In genomic region chr16:7039404-7040367, GRCm38 (mm10) we compare ENCODE assay signal across 8 mouse cellular contexts.
DNase-seq lines count a peak whose midpoint lies in the region; ATAC-seq and TF ChIP-seq lines count a peak whose summit lies in the region.
"Had no signal": no experiment of that assay in that cellular context is flagged by ENCODE, and none has a peak within 500 bp of the region (broad histone marks: within the 10 kb centered on the region; RNA-seq: fewer than 3 reads in every experiment).

No protein-coding gene starts in this region.

- no peaks in the 10 kb centered on the region for H3K9me3 ChIP-seq in lung, postnatal 0 days (ENCODE audit: low read length)
- no peaks in the 10 kb centered on the region for H3K9me3 ChIP-seq in embryonic facial prominence, embryonic 15.5 days (replicated peaks)
- no peaks in the 10 kb centered on the region for H3K9me3 ChIP-seq in hindbrain, embryonic 16.5 days (ENCODE audit: control insufficient read depth, low read length)

- no peak for TF ChIP-seq POLR2A in olfactory bulb, adult 2 months (IDR thresholded peaks at IDR 0.05; ENCODE audit: insufficient read depth, low read depth, low read length)

- no peak overlapping the region for H3K27ac ChIP-seq in lung, postnatal 0 days (ENCODE audit: low read length)
- H3K27ac ChIP-seq in embryonic facial prominence, embryonic 15.5 days (replicated peaks): no peak overlapping the region
- H3K27ac ChIP-seq in hindbrain, embryonic 16.5 days (ENCODE audit: low read depth, low read length): peak overlapping the region; percentile 77
- no peak overlapping the region for H3K27ac ChIP-seq in olfactory bulb, adult 2 months (ENCODE audit: insufficient read depth, low read depth, low read length)
- H3K27ac ChIP-seq: macrophage had no signal

- no peak overlapping the region for H3K4me3 ChIP-seq in lung, postnatal 0 days (ENCODE audit: low read depth, low read length)
- H3K4me3 ChIP-seq in embryonic facial prominence, embryonic 15.5 days (replicated peaks): peak overlapping the region; percentile 24
- peak overlapping the region; percentile 50 for H3K4me3 ChIP-seq in hindbrain, embryonic 16.5 days (ENCODE audit: low read length)
- H3K4me3 ChIP-seq in olfactory bulb, adult 2 months (ENCODE audit: insufficient read depth, low read depth, low read length): peak overlapping the region; percentile 53

- no peak for TF ChIP-seq CTCF in lung, postnatal 0 days (IDR thresholded peaks at IDR 0.05)
- no peak for TF ChIP-seq CTCF in olfactory bulb, adult 2 months (IDR thresholded peaks at IDR 0.05; ENCODE audit: insufficient read depth, low read depth, low read length)

- 3% methylated on average over 29 of the region's 30 CpGs for WGBS in lung, postnatal 0 days
- WGBS in embryonic facial prominence, embryonic 15.5 days: 2% methylated on average over 29 of the region's 30 CpGs
- WGBS in hindbrain, embryonic 16.5 days: under 1% methylated on average over 29 of the region's 30 CpGs
- WGBS in olfactory bulb, adult 2 months: 5% methylated on average over 29 of the region's 30 CpGs

- H3K4me1 ChIP-seq in lung, postnatal 0 days (ENCODE audit: insufficient read depth, low read depth, low read length): no peaks in the 10 kb centered on the region
- peaks cover 8% of the 10 kb centered on the region for H3K4me1 ChIP-seq in embryonic facial prominence, embryonic 15.5 days
- H3K4me1 ChIP-seq in hindbrain, embryonic 16.5 days (ENCODE audit: control insufficient read depth, insufficient read depth, low read depth, low read length): peaks cover 3% of the 10 kb centered on the region; the same call in 1 of the 2 replicates
- peaks cover 16% of the 10 kb centered on the region for H3K4me1 ChIP-seq in olfactory bulb, adult 2 months (ENCODE audit: control insufficient read depth, insufficient read depth, low read length)

- peak overlapping the region; percentile 11; the same call in 1 of the 2 replicates for H3K4me2 ChIP-seq in lung, postnatal 0 days (replicated peaks; ENCODE audit: low read depth, low read length)
- H3K4me2 ChIP-seq in embryonic facial prominence, embryonic 15.5 days (replicated peaks): peak overlapping the region; percentile 44
- H3K4me2 ChIP-seq in hindbrain, embryonic 16.5 days (ENCODE audit: low read length): peak overlapping the region; percentile 57

- DNase-seq in lung, postnatal 0 days (ENCODE audit: low spot score): no peak
- DNase-seq in lung, postnatal 10 days: no peak
- DNase-seq in frontal cortex, postnatal 14 days (ENCODE audit: low spot score in 2 of 2): no peak

- no peak overlapping the region for H3K9ac ChIP-seq in lung, postnatal 0 days (replicated peaks; ENCODE audit: low read depth)
- H3K9ac ChIP-seq in embryonic facial prominence, embryonic 15.5 days: no peak overlapping the region
- peak overlapping the region; percentile 66 for H3K9ac ChIP-seq in hindbrain, embryonic 16.5 days (ENCODE audit: low read depth, low read length)

- no peak for ATAC-seq in lung, postnatal 0 days
- ATAC-seq in embryonic facial prominence, embryonic 15.5 days (ENCODE audit: insufficient number of reproducible peaks, low FRiP score, low TSS enrichment, low read depth): no peak
- peak; percentile 52 for ATAC-seq in hindbrain, embryonic 16.5 days
- no peak for ATAC-seq in erythroblast, adult 5-6 weeks (replicated peaks; ENCODE audit: low FRiP score, poor library complexity, severe bottlenecking)

- no peaks in the 10 kb centered on the region for H3K36me3 ChIP-seq in lung, postnatal 0 days (ENCODE audit: insufficient read depth, low read length)
- no peaks in the 10 kb centered on the region for H3K36me3 ChIP-seq in embryonic facial prominence, embryonic 15.5 days
- H3K36me3 ChIP-seq in hindbrain, embryonic 16.5 days (ENCODE audit: control insufficient read depth, insufficient read depth, low read length): no peaks in the 10 kb centered on the region

- H3K27me3 ChIP-seq in lung, postnatal 0 days (replicated peaks; ENCODE audit: insufficient read depth, low read length): peaks cover 14% of the 10 kb centered on the region
- H3K27me3 ChIP-seq in embryonic facial prominence, embryonic 15.5 days: peaks cover 43% of the 10 kb centered on the region
- H3K27me3 ChIP-seq in hindbrain, embryonic 16.5 days (replicated peaks; ENCODE audit: control insufficient read depth, insufficient read depth, low read length): no peaks in the 10 kb centered on the region

- no peak for TF ChIP-seq EP300 in lung, postnatal 0 days (IDR thresholded peaks at IDR 0.05)
